Mouse (Mus musculus): Measurements from ENCODE around the gene Glb1.
"Not testable (repeated sequence)": the region's sequence is repeated elsewhere in the genome, so short reads cannot be mapped to it uniquely, and the experiment has no call there.

DNA sequence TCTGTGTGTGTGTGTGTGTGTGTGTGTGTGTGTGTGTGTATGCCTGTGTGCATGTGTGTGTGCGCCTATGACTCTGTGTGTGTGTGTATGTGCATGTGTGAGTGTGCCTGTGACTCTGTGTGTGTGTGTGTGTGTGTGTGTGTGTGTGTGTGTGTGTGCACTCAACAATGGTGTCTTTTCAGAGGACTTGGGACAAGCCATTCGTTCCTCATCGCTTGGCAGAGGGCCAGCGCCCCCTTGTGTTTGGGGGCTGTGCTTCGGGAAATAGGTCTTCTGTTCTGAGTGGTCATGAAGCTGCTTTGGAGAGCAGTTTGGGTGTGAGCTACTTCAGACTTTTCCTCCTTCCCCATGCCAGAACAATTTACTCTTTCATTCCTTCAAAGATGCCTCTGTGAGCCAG is 29.2 kb upstream of the Glb1 start:
- not testable (repeated sequence) for TF ChIP-seq POLR2A (IDR thresholded peaks at IDR 0.05; ENCODE audit: control insufficient read depth, extremely low read depth, insufficient read depth, low read length, poor library complexity)
- TF ChIP-seq CTCF (IDR thresholded peaks at IDR 0.05; ENCODE audit: borderline replicate concordance, control insufficient read depth, extremely low read depth, insufficient read depth, low read length, poor library complexity) = 0 out of 2 replicates have a peak, but pooled peaks have one; percentile 20
